Mouse (Mus musculus) CH12.LX (cell line): Measurements from ENCODE around the gene C130050O18Rik.

ENCODE experiments used
- EP300 ChIP-seq: IDR thresholded peaks from 2 replicates; pipeline ENCODE4 v1.6.1; 2011; ENCODE audit warnings: low read length, improper control_type of control experiment
- JUND ChIP-seq: conservative IDR thresholded peaks from 2 replicates; pipeline ENCODE4 v1.6.1; 2011; ENCODE audit warnings: low read depth, low read length, improper control_type of control experiment
- POLR2A ChIP-seq: IDR thresholded peaks from 2 replicates; pipeline ENCODE4 v1.6.1; 2011; ENCODE audit warnings: low read depth, mild to moderate bottlenecking, improper control_type of control experiment, low read length
- TBP ChIP-seq: conservative IDR thresholded peaks from 2 replicates; pipeline ENCODE4 v1.6.1; 2011; ENCODE audit warnings: low read depth, low read length, improper control_type of control experiment
- USF1 ChIP-seq: IDR thresholded peaks from 2 replicates; pipeline ENCODE4 v1.6.1; 2014; ENCODE audit warnings: low read depth, mild to moderate bottlenecking, inconsistent platforms, low read length, improper control_type of control experiment
- ZC3H11A ChIP-seq: IDR thresholded peaks from 2 replicates; pipeline ENCODE4 v1.6.1; 2012; ENCODE audit warnings: low read depth, mild to moderate bottlenecking, inconsistent platforms, low read length, improper control_type of control experiment

DNA sequence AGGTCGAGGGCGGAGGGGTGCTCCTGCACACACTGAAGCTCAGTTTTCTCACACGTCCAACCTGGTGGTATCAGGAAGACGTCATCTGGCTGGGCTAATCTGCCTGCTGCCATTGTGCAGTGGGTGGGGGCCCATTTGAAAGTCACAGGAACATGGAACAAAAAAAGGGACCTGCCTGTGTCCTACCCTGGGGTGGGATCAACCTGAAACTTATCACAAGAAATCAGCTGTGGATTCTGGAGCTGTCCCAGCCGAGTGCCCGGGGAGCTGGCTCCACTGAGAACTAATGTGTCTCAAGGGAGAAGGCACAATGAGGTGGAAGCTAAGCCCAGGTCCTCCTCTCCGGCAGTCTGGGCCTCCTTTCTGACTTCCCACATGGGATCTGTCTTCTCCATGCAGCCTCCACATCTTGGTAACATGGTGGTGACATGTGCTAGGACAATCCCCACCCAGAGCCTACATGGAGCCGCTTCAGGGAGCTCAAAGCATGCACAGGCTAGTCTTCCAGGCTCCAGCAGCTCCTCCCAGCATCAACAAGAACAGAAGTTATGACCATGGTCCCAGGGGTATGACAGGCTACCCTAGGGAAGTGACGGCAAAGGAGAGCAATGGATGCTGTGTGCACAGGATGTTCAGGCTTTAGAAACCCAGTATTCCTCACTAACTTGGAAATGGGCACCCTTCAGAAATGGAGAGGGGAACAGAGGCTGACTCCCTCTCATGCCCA lies 28.9 kb downstream of the C130050O18Rik start:
- TF ChIP-seq JUND (no peak), ZC3H11A (no peak), TBP (no peak), USF1 (no peak), EP300 (no peak), POLR2A (no peak)
